Mouse (Mus musculus): ENCODE results near the gene Mpv17l2. TPM values are rescaled to one million over a fixed set of nuclear protein-coding genes. Genes with fewer than 3 reads are reported as not detected.
A peak's percentile ranks its signal among the peaks of the same experiment; 100 is the strongest.

Gene Mpv17l2
- polyA plus RNA-seq, 1 experiment from 2014 or later = 80.6 TPM

GRCm38 (mm10) chr8:70792700-70793099 lies 32.0 kb upstream of the Mpv17l2 start:
- Histone ChIP-seq H3K27me3 (replicated peaks; ENCODE audit: control insufficient read depth, insufficient read depth, low read length) (no peaks in the 10 kb centered on the region), H3K4me1 (replicated peaks; ENCODE audit: control insufficient read depth, insufficient read depth, low read length) (peaks cover 14% of the 10 kb centered on the region), H3K9me3 (ENCODE audit: control insufficient read depth) (no peaks in the 10 kb centered on the region), H3K4me3 (ENCODE audit: low read depth, low read length) (peak overlapping the region; percentile 45), H3K9ac (ENCODE audit: low read depth, low read length) (no peak overlapping the region), H3K36me3 (ENCODE audit: control insufficient read depth, insufficient read depth) (peaks cover 16% of the 10 kb centered on the region; the same call in 1 of the 2 replicates), H3K4me2 (replicated peaks; ENCODE audit: low read depth) (peak overlapping the region; percentile 67), H3K27ac (ENCODE audit: low read depth, low read length) (peak overlapping the region; percentile 3; the same call in 1 of the 2 replicates)
- 1% methylated on average over 20 of the region's 20 CpGs for WGBS
- ATAC-seq = peak; percentile 52
- 0 out of 2 replicates have a peak, but pooled peaks have one; percentile 8 for TF ChIP-seq CTCF (IDR thresholded peaks at IDR 0.05; ENCODE audit: low read depth)

- Histone ChIP-seq H3K9ac (ENCODE audit: low read depth, low read length) (peak overlapping the region; percentile 58), H3K9me3 (ENCODE audit: control insufficient read depth) (no peaks in the 10 kb centered on the region), H3K4me3 (ENCODE audit: low read depth, low read length) (peak overlapping the region; percentile 45), H3K4me1 (replicated peaks; ENCODE audit: control insufficient read depth, insufficient read depth, low read length) (peaks cover 14% of the 10 kb centered on the region), H3K36me3 (ENCODE audit: control insufficient read depth, insufficient read depth) (peaks cover 20% of the 10 kb centered on the region), H3K27ac (ENCODE audit: low read depth, low read length) (peak overlapping the region; percentile 3; the same call in 1 of the 2 replicates), H3K27me3 (replicated peaks; ENCODE audit: control insufficient read depth, insufficient read depth, low read length) (no peaks in the 10 kb centered on the region), H3K4me2 (replicated peaks; ENCODE audit: low read depth) (peak overlapping the region; percentile 67)
- 2% methylated on average over 58 of the region's 58 CpGs for WGBS
- ATAC-seq = peak; percentile 62
- TF ChIP-seq CTCF (IDR thresholded peaks at IDR 0.05; ENCODE audit: low read depth) = no peak
These were observed 31.4 kb upstream of the Mpv17l2 start for GRCm38 (mm10) chr8:70791975-70792691.

GRCm38 (mm10) chr8:70791294-70791701 lies 30.6 kb upstream of the Mpv17l2 start:
- no peak for ATAC-seq
- no peaks in the 10 kb centered on the region for H3K9me3 ChIP-seq (ENCODE audit: control insufficient read depth)
- H3K36me3 ChIP-seq (ENCODE audit: control insufficient read depth, insufficient read depth) = peaks cover 26% of the 10 kb centered on the region
- WGBS = 37% methylated on average over 7 of the region's 7 CpGs
- no peak overlapping the region for H3K27ac ChIP-seq (ENCODE audit: low read depth, low read length)
- peak overlapping the region; percentile 45 for H3K4me3 ChIP-seq (ENCODE audit: low read depth, low read length)
- H3K4me2 ChIP-seq (replicated peaks; ENCODE audit: low read depth) = peak overlapping the region; percentile 67
- H3K27me3 ChIP-seq (replicated peaks; ENCODE audit: control insufficient read depth, insufficient read depth, low read length) = no peaks in the 10 kb centered on the region
- H3K9ac ChIP-seq (ENCODE audit: low read depth, low read length) = peak overlapping the region; percentile 58; the same call in 1 of the 2 replicates
- no peak for TF ChIP-seq CTCF (IDR thresholded peaks at IDR 0.05; ENCODE audit: low read depth)
- H3K4me1 ChIP-seq (replicated peaks; ENCODE audit: control insufficient read depth, insufficient read depth, low read length) = peaks cover 11% of the 10 kb centered on the region

GRCm38 (mm10) chr8:70790846-70791245 lies 30.1 kb upstream of the Mpv17l2 start:
- Histone ChIP-seq H3K4me2 (replicated peaks; ENCODE audit: low read depth) (peak overlapping the region; percentile 67), H3K4me1 (replicated peaks; ENCODE audit: control insufficient read depth, insufficient read depth, low read length) (peaks cover 10% of the 10 kb centered on the region; the same call in 1 of the 2 replicates), H3K9me3 (ENCODE audit: control insufficient read depth) (no peaks in the 10 kb centered on the region), H3K4me3 (ENCODE audit: low read depth, low read length) (no peak overlapping the region; the same call in 1 of the 2 replicates), H3K27me3 (replicated peaks; ENCODE audit: control insufficient read depth, insufficient read depth, low read length) (no peaks in the 10 kb centered on the region), H3K36me3 (ENCODE audit: control insufficient read depth, insufficient read depth) (peaks cover 31% of the 10 kb centered on the region), H3K9ac (ENCODE audit: low read depth, low read length) (peak overlapping the region; percentile 58; the same call in 1 of the 2 replicates), H3K27ac (ENCODE audit: low read depth, low read length) (no peak overlapping the region)
- no peak for ATAC-seq
- TF ChIP-seq CTCF (IDR thresholded peaks at IDR 0.05; ENCODE audit: low read depth) = no peak
- 46% methylated on average over 8 of the region's 8 CpGs for WGBS

GRCm38 (mm10) chr8:70789046-70789445 lies 28.3 kb upstream of the Mpv17l2 start:
- TF ChIP-seq CTCF (IDR thresholded peaks at IDR 0.05; ENCODE audit: low read depth) = no peak
- H3K9me3 ChIP-seq (ENCODE audit: control insufficient read depth) = no peaks in the 10 kb centered on the region
- H3K4me3 ChIP-seq (ENCODE audit: low read depth, low read length) = no peak overlapping the region
- H3K36me3 ChIP-seq (ENCODE audit: control insufficient read depth, insufficient read depth) = peaks cover 48% of the 10 kb centered on the region
- H3K9ac ChIP-seq (ENCODE audit: low read depth, low read length) = no peak overlapping the region
- WGBS = 90% methylated on average over 10 of the region's 10 CpGs
- no peaks in the 10 kb centered on the region for H3K27me3 ChIP-seq (replicated peaks; ENCODE audit: control insufficient read depth, insufficient read depth, low read length)
- no peak overlapping the region for H3K27ac ChIP-seq (ENCODE audit: low read depth, low read length)
- ATAC-seq = no peak
- H3K4me1 ChIP-seq (replicated peaks; ENCODE audit: control insufficient read depth, insufficient read depth, low read length) = peaks cover 10% of the 10 kb centered on the region; the same call in 1 of the 2 replicates
- no peak overlapping the region for H3K4me2 ChIP-seq (replicated peaks; ENCODE audit: low read depth)

- Histone ChIP-seq H3K4me1 (replicated peaks; ENCODE audit: control insufficient read depth, insufficient read depth, low read length) (peaks cover 10% of the 10 kb centered on the region; the same call in 1 of the 2 replicates), H3K4me2 (replicated peaks; ENCODE audit: low read depth) (peak overlapping the region; percentile 33), H3K27me3 (replicated peaks; ENCODE audit: control insufficient read depth, insufficient read depth, low read length) (no peaks in the 10 kb centered on the region), H3K4me3 (ENCODE audit: low read depth, low read length) (no peak overlapping the region), H3K9me3 (ENCODE audit: control insufficient read depth) (no peaks in the 10 kb centered on the region), H3K36me3 (ENCODE audit: control insufficient read depth, insufficient read depth) (peaks cover 57% of the 10 kb centered on the region), H3K27ac (ENCODE audit: low read depth, low read length) (no peak overlapping the region), H3K9ac (ENCODE audit: low read depth, low read length) (no peak overlapping the region)
- TF ChIP-seq CTCF (IDR thresholded peaks at IDR 0.05; ENCODE audit: low read depth) = no peak
- 32% methylated on average over 30 of the region's 30 CpGs for WGBS
- ATAC-seq = peak; percentile 46
These were observed 27.4 kb upstream of the Mpv17l2 start for GRCm38 (mm10) chr8:70787941-70788667.
